ENCODE assay signal across 12 mouse cellular contexts in genomic region chr1:166045894-166046197, GRCm38 (mm10). TPM values are rescaled to one million over a fixed set of nuclear protein-coding genes. Genes with fewer than 3 reads are reported as not detected.
A peak's percentile ranks its signal among the peaks of the same experiment; 100 is the strongest.
DNase-seq lines count a peak whose midpoint lies in the region; ATAC-seq and TF ChIP-seq lines count a peak whose summit lies in the region.
"Had no signal": no experiment of that assay in that cellular context is flagged by ENCODE, and none has a peak within 500 bp of the region (broad histone marks: within the 10 kb centered on the region; RNA-seq: fewer than 3 reads in every experiment).

No protein-coding gene starts in this region.

- peak overlapping the region; percentile 86 for H3K27ac ChIP-seq in forebrain, embryonic 10.5 days
- no peak overlapping the region for H3K27ac ChIP-seq in forebrain, embryonic 15.5 days (replicated peaks)
- H3K27ac ChIP-seq in lung, embryonic 14.5 days (ENCODE audit: low read depth): peak overlapping the region; percentile 72; the same call in 1 of the 2 replicates
- no peak overlapping the region for H3K27ac ChIP-seq in hindbrain, embryonic 16.5 days (ENCODE audit: low read depth, low read length)
- H3K27ac ChIP-seq in stomach, embryonic 15.5 days: peak overlapping the region; percentile 67
- H3K27ac ChIP-seq: heart, adult 2 months had no signal

- H3K4me3 ChIP-seq in forebrain, embryonic 10.5 days: peak overlapping the region; percentile 40
- no peak overlapping the region for H3K4me3 ChIP-seq in forebrain, embryonic 15.5 days
- no peak overlapping the region for H3K4me3 ChIP-seq in lung, embryonic 14.5 days (ENCODE audit: low read depth, low read length)
- H3K4me3 ChIP-seq in hindbrain, embryonic 16.5 days (ENCODE audit: low read length): no peak overlapping the region
- H3K4me3 ChIP-seq in stomach, embryonic 15.5 days (replicated peaks): no peak overlapping the region
- H3K4me3 ChIP-seq: heart, adult 2 months; megakaryocyte, embryonic 14.5 days had no signal

- H3K4me1 ChIP-seq in forebrain, embryonic 10.5 days: peaks cover 77% of the 10 kb centered on the region
- peaks cover 24% of the 10 kb centered on the region for H3K4me1 ChIP-seq in forebrain, embryonic 15.5 days
- peaks cover 26% of the 10 kb centered on the region for H3K4me1 ChIP-seq in lung, embryonic 14.5 days (ENCODE audit: insufficient read depth)
- H3K4me1 ChIP-seq in hindbrain, embryonic 16.5 days (ENCODE audit: control insufficient read depth, insufficient read depth, low read depth, low read length): peaks cover 16% of the 10 kb centered on the region
- H3K4me1 ChIP-seq in stomach, embryonic 15.5 days: peaks cover 6% of the 10 kb centered on the region; the same call in 1 of the 2 replicates

- peaks cover 45% of the 10 kb centered on the region for H3K27me3 ChIP-seq in forebrain, embryonic 10.5 days (ENCODE audit: poor library complexity, severe bottlenecking)
- H3K27me3 ChIP-seq in forebrain, embryonic 15.5 days: peaks cover 11% of the 10 kb centered on the region
- H3K27me3 ChIP-seq in lung, embryonic 14.5 days (ENCODE audit: insufficient read depth, low read length): no peaks in the 10 kb centered on the region
- peaks cover 6% of the 10 kb centered on the region; the same call in 1 of the 2 replicates for H3K27me3 ChIP-seq in hindbrain, embryonic 16.5 days (replicated peaks; ENCODE audit: control insufficient read depth, insufficient read depth, low read length)
- H3K27me3 ChIP-seq in stomach, embryonic 15.5 days (replicated peaks): no peaks in the 10 kb centered on the region

- H3K9ac ChIP-seq in forebrain, embryonic 15.5 days (replicated peaks): no peak overlapping the region
- no peak overlapping the region for H3K9ac ChIP-seq in lung, embryonic 14.5 days
- no peak overlapping the region for H3K9ac ChIP-seq in hindbrain, embryonic 16.5 days (ENCODE audit: low read depth, low read length)
- no peak overlapping the region for H3K9ac ChIP-seq in stomach, embryonic 15.5 days

- no peaks in the 10 kb centered on the region for H3K9me3 ChIP-seq in forebrain, embryonic 10.5 days
- no peaks in the 10 kb centered on the region for H3K9me3 ChIP-seq in forebrain, embryonic 15.5 days
- no peaks in the 10 kb centered on the region for H3K9me3 ChIP-seq in lung, embryonic 14.5 days (ENCODE audit: low read depth, low read length)
- H3K9me3 ChIP-seq in hindbrain, embryonic 16.5 days (ENCODE audit: control insufficient read depth, low read length): no peaks in the 10 kb centered on the region
- no peaks in the 10 kb centered on the region for H3K9me3 ChIP-seq in stomach, embryonic 15.5 days
- H3K9me3 ChIP-seq: megakaryocyte, embryonic 14.5 days had no signal

- 34% methylated on average over 4 of the region's 4 CpGs for WGBS in forebrain, embryonic 10.5 days
- WGBS in forebrain, embryonic 15.5 days: 40% methylated on average over 4 of the region's 4 CpGs
- 23% methylated on average over 4 of the region's 4 CpGs for WGBS in lung, embryonic 14.5 days
- WGBS in hindbrain, embryonic 16.5 days: 48% methylated on average over 4 of the region's 4 CpGs
- WGBS in stomach, embryonic 15.5 days: 52% methylated on average over 4 of the region's 4 CpGs

- no peak for DNase-seq in forebrain, embryonic 10.5 days (ENCODE audit: extremely low spot score, low spot score)
- peak; percentile 92 for DNase-seq in lung, embryonic 14.5 days
- no peak for DNase-seq in lung, postnatal 14 days
- no peak for DNase-seq in Muller cell, postnatal 12 days (ENCODE audit: inconsistent ontology term)
- no peak for DNase-seq in cerebellum, adult 11 months
- DNase-seq: cerebellum, adult 2 months; heart, adult 2 months had no signal

- no peak for TF ChIP-seq CTCF in lung, embryonic 14.5 days (IDR thresholded peaks at IDR 0.05; ENCODE audit: low read depth)

- ATAC-seq in forebrain, embryonic 15.5 days (replicated peaks): no peak
- ATAC-seq in lung, embryonic 14.5 days (ENCODE audit: insufficient read depth): no peak
- ATAC-seq in hindbrain, embryonic 16.5 days: no peak
- no peak for ATAC-seq in stomach, embryonic 15.5 days (ENCODE audit: insufficient read depth, low FRiP score, low read depth)
- ATAC-seq: intestine, postnatal 0 days had no signal

- H3K4me2 ChIP-seq in forebrain, embryonic 15.5 days (replicated peaks): no peak overlapping the region
- H3K4me2 ChIP-seq in lung, embryonic 14.5 days: peak overlapping the region; percentile 47
- 0 out of 2 replicates have a peak overlapping the region, but pooled peaks have one; percentile 6 for H3K4me2 ChIP-seq in hindbrain, embryonic 16.5 days (ENCODE audit: low read length)
- peak overlapping the region; percentile 39 for H3K4me2 ChIP-seq in stomach, embryonic 15.5 days

- no peaks in the 10 kb centered on the region for H3K36me3 ChIP-seq in forebrain, embryonic 10.5 days (replicated peaks)
- H3K36me3 ChIP-seq in forebrain, embryonic 15.5 days: no peaks in the 10 kb centered on the region
- H3K36me3 ChIP-seq in lung, embryonic 14.5 days (ENCODE audit: insufficient read depth): no peaks in the 10 kb centered on the region
- H3K36me3 ChIP-seq in hindbrain, embryonic 16.5 days (ENCODE audit: control insufficient read depth, insufficient read depth, low read length): no peaks in the 10 kb centered on the region
- H3K36me3 ChIP-seq in stomach, embryonic 15.5 days: no peaks in the 10 kb centered on the region

RNA-seq across cellular contexts. Expression of gene Pou2f1, which starts 43.4 kb away (rescaled TPM):
- 23.6 and 25.4 TPM in 2 replicates for polyA plus RNA-seq in forebrain, embryonic 10.5 days (2016; fragmentation: Nextera tagmentation; extraction: Ambion mirVana)
- polyA plus RNA-seq in forebrain, embryonic 15.5 days (2015; fragmentation: Nextera tagmentation; extraction: Ambion mirVana): 21.9 and 22.8 TPM in 2 replicates
- 22.5 TPM in 2 replicates for polyA plus RNA-seq in lung, embryonic 14.5 days (2014; fragmentation: Nextera tagmentation; extraction: Ambion mirVana)
- polyA plus RNA-seq in hindbrain, embryonic 16.5 days (2015; fragmentation: Nextera tagmentation; extraction: Ambion mirVana): 14.3 and 15.5 TPM in 2 replicates
- polyA plus RNA-seq in stomach, embryonic 15.5 days (2015; fragmentation: Nextera tagmentation; extraction: Ambion mirVana): 9.9 and 12.0 TPM in 2 replicates

Comparison
In these comparisons a context has a peak if more than half of its experiments do, and no peak if none do; other contexts are left out.
1. H3K27ac ChIP-seq: peak in forebrain, embryonic 10.5 days (single experiment), lung, embryonic 14.5 days (single experiment) and stomach, embryonic 15.5 days (single experiment); none in forebrain, embryonic 15.5 days (single experiment) and hindbrain, embryonic 16.5 days (single experiment).